Mouse (Mus musculus) urinary bladder, postnatal 36 days (tissue): ENCODE measurements around the gene Susd6.
"Not testable (repeated sequence)": the region's sequence is repeated elsewhere in the genome, so short reads cannot be mapped to it uniquely, and the experiment has no call there.

Experiments
- DNase-seq, 2 experiments: peaks; one replicate each; pipeline ENCODE4 v3.0.0; 2022; ENCODE audit warnings: low spot score in 2 of 2, mixed read lengths in 1 of 2

The Susd6 gene

DNA sequence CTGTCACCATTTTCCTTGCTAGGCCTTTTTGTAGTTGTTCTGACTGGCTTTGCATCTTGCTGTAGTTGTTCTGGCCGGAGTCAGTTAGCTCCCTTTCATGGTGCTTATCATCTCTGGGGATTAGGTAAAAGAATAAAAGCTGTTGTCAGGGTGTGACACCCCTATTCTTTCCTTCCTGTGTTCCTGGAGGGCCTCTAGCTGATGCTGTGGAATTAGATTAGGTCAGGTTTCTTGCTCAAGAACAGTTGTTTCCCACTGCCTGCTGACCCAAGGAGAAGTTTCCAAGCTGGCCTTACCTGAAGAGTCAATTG lies 22.2 kb downstream of the Susd6 start:
- DNase-seq: no peak

DNA sequence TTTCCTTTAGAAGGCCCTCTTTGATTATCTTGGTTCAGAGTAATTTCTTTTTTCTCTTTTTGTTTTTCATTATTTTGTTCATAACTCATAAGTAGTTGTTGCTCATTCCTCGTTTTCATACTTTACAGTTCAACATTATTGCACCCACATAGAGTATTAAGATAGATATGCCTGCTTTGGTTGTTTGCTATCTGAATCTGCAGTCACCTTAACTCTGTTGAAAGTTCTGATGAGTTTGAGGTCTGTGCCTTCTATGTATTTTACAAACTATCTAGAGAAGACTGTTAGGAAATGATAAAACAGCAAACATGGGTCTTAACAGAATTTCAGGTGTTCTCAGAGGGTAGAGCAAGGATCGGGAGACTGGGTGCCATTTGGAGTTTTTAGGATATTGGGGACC lies 23.1 kb downstream of the Susd6 start:
- DNase-seq: no peak

DNA sequence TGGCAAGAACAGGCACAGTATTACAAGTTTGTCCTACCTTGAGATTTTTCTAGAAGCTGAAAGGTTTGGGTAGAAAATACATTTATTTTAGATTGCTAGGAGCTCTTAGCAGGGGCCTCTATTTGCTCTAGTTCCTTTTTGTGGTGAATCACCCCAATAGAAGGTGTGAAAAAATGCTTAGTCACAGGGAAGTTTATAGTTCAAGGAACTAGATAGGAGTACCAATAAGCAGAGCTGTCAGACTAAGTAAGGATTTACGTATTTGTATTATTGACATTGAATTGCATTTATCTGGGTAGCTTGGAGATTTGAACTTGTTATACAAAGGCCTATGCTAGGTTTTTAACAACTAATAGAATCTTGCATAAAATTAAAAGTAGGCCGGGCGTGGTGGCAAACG lies 23.6 kb downstream of the Susd6 start:
- DNase-seq: no peak

DNA sequence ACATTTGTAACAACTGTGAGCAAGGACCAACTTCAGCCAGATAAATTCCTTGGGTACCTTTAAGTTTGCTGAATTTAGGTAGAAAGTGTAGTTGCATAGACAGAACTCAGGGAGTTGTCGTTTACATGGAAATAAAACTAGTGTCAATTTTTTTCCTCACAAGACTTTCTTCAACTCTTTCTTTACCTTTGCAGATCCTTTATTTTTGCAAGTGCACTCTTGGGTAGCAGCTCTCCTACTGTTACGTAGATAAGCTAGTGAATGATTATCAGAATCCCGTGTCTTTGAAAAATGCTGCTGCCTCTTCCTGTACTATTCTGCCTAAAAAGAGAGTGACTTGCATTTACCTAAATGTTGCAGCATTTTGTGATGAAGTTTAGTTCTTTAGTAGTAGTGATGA lies 24.2 kb downstream of the Susd6 start:
- DNase-seq: no peak

DNA sequence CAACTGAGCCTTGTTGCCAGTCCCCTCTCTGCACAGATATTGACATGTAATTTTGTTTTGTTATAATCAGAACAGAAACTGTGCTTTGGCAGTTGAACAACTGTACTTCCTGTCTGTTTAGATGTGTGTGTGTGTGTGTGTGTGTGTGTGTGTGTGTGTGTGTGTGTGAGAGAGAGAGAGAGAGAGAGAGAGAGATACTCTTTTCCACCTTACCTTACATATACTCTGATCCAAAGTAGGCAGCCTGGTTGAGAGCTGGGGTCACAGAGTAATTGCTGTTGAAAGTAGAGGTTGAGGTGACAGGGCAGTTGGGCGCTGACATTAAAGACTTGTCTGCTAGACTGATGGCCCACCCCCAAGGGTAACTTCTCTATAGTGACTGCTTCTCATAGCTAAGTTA lies 25.0 kb downstream of the Susd6 start:
- no peak for DNase-seq

DNA sequence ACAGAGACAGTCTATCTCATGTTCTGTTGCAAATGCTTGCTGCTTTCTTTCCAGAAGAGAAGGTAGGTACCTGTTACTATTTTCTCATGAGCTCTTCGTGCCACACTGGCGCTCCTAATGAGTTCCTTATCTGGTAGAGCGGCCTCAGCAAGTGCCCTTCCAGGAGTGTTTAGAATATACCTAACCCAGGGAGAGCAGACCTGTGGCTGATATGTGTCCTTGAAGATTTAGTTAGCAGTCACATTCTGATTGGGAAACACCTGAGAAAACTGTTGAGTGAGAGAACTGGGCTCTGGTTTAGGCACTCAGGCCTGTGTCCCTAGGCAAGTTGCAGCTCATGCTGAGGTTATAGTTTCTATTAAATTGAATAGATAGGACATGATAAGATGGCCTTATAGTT lies 25.6 kb downstream of the Susd6 start:
- DNase-seq: no peak

DNA sequence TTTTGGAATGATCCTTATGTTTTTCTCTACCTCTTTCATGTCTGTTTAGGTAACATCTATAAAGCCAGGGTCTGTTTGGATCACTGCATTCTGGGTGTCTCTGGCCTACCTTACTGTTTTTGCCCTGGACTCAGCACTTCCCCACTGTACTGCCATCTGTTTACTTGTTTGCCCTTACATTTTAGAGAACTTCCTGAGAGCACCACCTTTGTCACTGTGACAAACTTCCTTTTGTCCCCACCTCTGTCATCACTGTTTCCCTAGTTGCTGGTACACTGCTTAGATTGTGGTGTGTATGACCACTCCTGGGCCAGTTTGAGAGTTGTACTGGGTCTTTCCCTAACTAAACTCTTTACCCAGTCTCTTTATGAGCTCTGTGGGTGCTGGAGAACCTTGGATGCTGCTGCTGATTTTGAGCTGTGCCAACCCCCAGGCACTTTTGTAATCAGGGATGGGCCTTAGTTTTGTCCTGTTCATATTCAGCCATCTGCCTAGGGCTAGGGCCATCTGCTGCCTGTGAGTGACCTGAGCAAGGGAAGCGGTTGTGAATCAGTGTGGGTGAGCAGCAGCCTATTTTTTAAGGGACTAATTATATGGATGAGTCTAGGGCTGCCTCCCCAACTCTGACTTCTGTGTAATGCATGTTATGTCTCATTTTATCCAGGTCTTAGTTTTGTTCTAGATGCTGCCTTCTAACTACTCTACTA lies 26.2 kb downstream of the Susd6 start:
- no peak for DNase-seq

DNA sequence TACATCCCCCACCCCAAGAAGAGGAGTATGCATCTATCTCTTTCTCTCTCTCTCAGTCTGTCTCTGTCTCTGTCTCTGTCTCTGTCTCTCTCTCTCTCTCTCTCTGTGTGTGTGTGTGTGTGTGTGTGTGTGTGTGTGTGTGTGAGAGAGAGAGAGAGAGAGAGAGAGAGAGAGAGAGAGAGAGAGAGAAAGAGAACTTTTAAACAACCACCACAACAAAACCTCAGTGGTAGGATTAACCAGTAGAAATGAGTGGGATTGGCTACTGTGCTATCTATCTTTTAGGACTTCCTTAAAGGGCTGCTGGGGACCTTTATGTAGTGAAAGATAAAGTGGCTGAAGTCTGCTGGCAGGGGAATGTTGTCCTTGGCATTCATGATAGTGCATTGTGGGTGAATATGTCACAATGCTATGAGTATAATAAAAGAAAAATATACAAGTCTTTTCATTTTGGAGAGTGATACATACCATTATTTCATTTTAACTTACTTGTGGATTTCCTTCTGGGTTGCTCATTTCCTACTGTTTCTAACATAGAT lies 27.5 kb downstream of the Susd6 start:
- DNase-seq: no peak

DNA sequence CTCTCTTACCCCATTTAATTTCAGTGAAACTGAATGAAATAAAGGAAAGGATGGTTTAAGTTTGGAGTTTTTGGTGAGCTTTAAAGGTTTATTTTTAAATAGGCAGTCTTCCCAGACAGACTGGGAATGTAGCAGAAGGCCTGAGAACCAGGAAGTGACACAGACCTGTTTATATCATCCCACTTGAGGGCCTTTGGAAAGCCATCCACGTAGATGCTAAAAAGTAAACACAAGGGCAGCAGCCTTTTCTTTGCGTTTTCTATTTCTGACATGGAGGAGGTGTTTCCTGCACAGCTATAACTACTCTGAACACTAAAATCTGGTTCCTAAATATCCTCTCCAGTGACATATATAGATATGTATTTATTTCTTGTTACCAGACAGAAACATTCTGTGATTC lies 28.7 kb downstream of the Susd6 start:
- DNase-seq: not testable (repeated sequence)

DNA sequence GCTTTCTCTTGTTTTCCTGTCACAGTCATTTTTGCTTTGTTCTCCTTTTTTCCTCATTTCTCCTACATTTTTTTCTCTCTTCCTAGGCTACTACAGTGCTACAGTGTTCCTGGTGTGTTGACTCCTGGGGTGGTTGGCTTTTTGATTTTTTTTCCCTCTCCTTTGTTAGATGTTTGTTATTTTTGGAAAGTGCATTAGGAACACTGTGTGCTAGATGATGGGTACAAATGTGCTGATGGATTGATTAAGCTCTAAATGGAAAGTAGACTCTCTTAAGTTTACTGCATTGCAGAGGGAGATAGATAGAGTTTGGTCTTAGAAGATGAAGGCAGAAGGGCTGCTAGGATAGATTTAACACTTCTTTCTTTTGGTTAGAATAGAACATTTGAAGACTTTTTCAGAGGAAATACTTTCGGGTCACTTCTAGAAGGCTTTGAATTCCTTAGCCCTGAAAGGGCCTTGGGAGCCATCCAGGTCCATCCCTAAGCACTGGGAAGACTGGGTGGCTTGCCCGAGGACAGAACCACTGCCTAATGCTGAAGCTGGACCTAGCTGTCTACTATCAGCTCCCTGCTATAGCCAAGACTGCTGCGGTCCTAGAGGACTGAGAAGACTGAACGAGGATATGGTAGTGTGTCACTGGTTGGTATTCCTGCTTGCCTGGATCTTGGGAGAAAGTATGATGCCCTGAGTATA lies 31.1 kb downstream of the Susd6 start:
- DNase-seq: no peak

DNA sequence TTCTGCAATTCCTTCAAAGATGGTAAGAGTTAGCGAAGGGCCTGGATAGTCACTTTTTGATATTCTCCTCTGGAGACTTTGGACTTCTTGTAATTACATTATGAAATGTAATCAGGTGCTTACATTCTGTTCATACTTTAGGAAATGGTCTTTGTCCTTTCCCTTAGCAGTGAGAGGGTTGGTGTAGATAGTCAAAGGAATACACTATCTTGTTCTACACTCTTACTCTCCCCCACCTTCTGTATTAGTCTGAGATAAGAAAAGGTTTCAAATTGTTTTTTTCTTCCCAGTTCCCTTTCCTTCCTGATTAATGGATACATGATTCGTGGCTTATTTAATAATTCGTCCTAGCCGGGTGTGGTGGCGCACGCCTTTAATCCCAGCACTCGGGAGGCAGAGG lies 32.2 kb downstream of the Susd6 start:
- DNase-seq: no peak

DNA sequence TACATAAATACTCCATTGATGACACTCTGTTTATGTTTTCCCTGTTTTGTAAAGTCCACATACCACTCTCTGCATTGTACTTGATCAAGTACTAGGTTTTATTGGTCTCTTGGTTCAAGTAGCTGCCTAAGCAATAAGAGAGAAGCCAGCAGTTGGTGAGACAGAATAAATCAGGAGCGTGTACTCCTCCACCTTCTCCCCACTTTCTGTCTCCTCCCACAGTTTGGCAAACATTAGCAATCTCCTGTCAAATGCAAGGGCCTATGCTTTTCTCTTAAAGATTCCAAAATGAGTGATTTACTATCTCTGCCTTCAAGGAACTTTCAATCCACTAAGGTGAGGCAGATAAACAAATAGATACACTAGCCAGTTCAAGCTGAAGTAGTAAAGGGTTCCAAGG lies 33.9 kb downstream of the Susd6 start:
- no peak for DNase-seq

DNA sequence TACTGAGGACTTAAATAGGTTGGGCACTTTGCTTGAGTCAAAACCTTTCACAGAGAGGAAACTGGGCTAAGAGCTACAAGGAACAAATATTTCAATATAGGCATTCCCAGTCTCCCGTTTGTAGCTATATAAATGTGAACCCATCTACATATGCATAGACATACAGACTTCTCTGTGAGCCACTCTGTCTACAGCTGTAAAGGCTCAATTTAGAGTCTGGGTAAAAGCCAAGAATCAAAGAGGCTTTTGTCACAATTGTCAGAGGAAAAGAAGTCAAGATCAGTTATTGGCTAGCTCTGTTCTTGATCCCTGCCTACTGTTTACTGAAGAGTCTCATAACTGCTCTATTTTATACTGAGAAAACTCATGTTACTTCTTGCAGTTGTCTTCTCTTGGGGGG lies 36.1 kb downstream of the Susd6 start:
- no peak for DNase-seq

DNA sequence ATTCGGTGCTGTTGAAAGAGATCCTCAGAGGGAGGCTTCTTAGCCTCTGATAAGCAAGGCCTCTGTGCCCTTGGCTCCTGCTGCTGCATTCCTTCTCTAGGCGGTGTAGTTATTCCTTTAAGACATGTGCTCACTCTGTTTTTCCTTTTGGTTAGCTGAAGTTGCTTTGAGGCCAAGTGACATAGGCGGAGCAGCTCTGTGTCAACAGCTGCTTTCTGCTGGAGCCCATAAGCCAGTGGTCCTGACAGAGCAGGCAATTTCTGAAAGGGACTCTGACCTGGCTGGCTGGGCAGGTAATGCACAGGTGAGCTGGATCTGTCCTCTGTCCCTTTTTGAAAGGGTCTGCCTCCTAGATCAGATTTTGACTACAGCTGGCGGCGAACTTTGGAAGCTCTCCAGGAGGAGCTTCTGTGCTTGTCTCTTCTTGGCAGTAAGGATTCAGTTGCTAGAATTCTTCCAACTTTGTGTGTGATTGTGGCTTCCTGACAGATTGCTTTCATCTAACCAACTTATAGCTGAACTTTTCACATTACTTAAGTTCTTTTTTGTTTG lies 37.2 kb downstream of the Susd6 start:
- DNase-seq: peak; percentile 40

DNA sequence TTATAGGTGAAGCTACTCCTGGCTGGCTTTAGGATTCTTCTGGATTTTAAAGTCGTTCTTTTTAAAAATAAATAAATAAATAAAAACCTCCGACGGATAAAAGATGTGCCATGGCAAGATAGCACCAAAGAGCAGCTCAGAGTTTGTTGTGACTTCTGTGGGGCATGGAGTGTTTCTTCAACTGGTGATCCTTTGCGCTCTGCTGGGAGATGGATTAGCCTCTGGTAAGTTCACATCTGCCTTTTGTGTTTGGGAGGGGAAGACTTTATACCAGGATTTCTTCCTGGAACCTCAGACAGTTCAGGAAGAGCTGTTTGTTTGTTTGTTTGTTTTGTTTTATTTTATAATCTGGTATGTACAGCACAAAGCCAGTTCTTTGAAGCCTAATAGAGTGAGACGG lies 37.7 kb downstream of the Susd6 start:
- no peak for DNase-seq

DNA sequence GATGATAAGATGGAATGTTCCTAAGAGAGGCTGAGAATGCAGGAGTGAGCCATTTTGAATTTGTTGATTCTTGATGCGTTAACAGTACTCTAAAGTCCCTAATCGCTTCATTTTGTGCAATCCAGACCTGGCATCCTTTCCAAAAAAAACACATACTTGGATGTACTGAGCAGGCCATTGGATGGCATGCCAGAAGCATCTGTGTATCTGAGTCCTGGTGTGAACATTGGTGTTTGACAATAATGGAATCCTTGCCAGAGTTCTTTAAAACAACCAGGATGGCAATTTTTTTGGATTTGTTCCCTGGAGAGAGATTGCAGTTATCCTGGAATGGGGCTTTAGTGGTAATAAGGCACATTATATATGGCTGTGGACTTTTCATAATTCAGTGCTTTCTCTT lies 38.6 kb downstream of the Susd6 start:
- DNase-seq: no peak

DNA sequence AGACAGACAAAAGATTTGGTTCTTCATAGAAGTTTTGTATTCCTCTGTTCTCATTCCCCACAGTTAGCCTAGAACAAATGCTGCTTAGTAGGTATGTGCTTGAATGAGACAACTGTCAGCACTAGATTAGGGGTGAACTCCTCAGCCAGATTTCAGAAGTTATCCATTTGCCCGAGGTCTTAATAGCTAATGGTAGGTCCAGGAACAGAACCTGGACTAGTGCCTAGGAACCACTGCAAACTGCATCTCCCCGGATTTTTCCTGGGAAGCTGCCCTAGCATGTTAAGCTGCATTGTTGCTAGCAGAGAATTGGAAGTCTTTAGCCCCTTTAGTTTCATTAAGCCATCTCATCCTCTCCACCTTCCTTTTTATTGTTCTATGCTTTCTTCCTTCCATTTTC lies 39.9 kb downstream of the Susd6 start:
- no peak for DNase-seq

DNA sequence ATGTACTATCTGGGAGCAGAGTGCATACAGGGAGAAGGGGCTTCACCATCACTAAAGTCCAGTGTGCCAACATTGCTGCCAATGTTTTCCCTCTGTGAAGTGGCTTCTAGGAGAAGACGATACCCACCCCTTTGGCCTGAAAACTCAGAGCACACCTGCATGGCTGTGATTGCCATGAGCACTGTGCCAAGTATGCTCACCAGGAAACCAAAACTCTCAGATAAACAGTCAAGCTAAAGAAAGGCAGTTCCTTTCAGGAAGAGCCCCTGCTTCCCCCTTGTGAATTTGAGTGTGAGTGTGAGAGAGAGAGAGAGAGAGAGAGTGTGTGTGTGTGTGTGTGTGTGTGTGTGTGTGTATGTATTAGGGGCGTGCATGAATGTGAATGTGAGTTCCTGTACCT lies 40.5 kb downstream of the Susd6 start:
- no peak for DNase-seq

DNA sequence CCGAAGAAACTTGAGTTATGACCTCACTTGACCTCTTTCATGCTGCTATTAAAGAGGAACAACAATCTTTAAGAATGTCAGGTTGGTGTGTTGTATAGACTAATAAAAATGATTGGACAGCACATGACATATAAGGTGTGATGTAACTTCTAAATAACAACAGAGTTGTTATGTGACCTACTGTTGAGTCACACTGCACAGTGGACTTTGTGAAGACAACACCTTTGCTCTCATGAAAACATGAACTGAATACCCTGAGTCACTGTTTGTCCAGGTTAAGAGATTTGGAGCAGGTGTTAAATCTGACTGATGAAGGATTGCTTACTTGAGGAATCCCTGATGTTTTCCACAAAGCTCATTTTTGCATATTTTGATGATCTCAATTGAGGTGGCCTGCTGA lies 42.0 kb downstream of the Susd6 start:
- no peak for DNase-seq

DNA sequence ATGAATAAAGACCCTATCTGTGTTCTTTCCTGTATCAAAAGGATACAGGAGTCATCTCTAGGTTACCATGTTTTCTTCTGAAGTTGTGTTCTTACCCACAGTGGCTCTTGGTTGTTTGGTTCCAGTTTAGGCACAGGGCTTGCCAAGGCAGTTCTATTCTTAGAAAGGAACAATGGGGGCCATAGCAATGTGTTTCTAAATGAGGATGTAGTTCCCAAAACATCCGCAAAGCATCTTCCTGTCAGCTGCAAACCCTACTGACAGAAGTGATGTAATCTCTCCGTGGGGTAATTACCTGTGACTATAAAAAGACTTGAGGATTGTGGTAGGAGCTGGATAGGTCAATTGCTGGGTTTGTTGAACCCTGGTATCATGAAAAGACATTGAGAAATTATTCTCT lies 43.2 kb downstream of the Susd6 start:
- DNase-seq: no peak

DNA sequence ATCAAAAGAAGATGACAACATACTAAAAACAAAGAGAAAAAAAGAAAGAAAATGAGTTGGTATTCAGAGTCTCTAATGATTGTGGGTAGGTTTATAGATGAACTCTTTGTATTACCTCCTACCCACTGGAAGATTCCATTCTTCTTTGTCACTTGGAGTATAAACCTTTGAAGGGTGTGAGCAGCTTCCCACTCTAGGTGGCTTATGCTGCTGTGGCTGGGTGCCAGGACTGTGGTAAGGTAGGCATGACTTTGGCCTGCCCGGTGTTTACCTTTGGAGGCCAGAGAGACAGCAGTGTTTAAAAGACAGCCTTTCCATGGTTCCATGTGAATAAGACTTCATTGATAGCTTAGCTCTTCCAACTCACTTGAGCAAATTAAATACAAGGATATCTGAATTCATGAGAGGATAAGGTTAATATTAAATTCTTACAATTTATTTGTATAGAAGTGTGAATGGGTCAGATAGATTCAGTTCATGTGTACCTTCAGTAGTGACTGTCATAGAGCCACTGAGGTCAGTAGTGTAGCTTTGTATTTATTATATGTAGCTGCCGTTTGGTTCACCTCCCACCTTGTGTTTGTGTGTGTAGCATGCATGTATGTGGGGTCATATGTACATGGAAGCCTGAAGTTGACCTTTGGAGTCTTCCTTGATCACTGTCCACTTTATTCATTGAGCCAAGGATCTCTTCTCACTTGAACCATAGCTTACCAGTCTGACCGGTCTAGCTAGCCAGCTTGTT lies 44.0 kb downstream of the Susd6 start:
- DNase-seq: peak; percentile 41 to 62

DNA sequence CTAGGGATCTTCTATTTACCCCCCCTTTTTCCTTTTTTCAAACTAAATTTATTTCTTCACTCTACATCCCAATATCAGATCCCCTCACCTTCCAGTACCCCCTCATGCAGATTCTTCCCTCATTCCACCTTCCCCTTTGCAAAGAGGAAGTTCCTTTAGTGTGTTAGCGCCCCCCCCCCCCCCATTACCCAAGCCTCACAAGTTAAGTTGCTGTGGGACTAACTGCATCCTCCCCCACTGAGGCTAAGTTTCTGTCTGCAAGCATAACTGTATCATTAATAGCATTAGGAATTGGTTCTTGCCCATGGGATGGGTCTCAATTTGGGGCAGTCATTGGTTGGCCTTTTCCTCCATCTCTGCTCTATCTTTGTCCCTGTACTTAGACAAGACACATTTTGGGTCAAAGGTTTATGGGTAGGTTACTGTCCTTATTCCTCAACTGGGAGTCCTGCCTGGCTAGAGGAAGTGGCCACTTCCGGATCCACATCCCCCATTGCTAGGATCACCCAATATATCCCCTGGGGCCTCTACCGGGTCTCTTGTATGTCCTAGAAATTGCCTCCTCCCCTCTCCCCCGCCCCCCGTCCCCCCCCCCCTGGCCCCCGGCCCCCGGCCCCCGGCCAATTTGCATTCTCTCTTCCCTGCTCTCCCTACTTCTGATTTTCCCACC lies 44.7 kb downstream of the Susd6 start:
- no peak for DNase-seq
